In the genomic region with DNA sequence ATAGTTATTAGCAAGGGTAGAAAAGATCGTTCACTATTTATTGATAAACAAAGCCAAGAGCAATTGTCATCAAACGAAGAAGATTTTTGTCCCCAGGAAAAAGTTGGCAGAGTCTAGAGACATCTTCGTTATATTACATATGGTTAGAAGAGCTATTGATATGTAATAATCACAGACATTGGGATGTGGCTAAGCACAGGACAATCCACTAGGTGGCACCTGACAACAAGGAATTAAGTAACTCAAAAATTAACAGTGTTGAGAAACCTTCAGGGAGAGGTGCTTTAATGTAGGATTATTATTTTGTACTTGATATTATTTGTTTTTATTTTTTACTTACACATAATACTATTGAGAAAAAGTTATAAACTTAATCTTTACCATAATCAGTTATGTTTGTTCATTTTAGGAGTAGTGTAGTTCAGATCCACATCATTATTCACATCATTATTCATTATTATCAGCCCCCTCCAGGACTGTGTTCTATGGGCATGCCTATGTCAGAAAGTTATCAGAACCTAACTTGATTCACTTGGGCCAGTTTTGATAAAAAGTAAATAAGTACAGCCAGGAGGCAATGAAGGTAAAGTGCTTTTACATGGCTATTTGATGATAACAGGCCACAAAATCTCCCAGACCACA, we compare ENCODE assay signal across 9 mouse cellular contexts. TPM values are rescaled to one million over a fixed set of nuclear protein-coding genes. Genes with fewer than 3 reads are reported as not detected.
DNase-seq lines count a peak whose midpoint lies in the region; ATAC-seq and TF ChIP-seq lines count a peak whose summit lies in the region.
"Had no signal": no experiment of that assay in that cellular context is flagged by ENCODE, and none has a peak within 500 bp of the region (broad histone marks: within the 10 kb centered on the region; RNA-seq: fewer than 3 reads in every experiment).

No protein-coding gene starts in this region.

- ATAC-seq in heart, postnatal 0 days (ENCODE audit: insufficient read depth, low read depth) = no peak
- no peak for ATAC-seq in heart, embryonic 11.5 days (replicated peaks; ENCODE audit: insufficient number of reproducible peaks, low FRiP score, low TSS enrichment)

- no peak for TF ChIP-seq EP300 in heart, postnatal 0 days (IDR thresholded peaks at IDR 0.05; ENCODE audit: low read depth)

- H3K4me1 ChIP-seq in heart, postnatal 0 days (ENCODE audit: control insufficient read depth, insufficient read depth) = no peaks in the 10 kb centered on the region
- no peaks in the 10 kb centered on the region for H3K4me1 ChIP-seq in heart, embryonic 11.5 days (ENCODE audit: control insufficient read depth, insufficient read depth, low read length)
- H3K4me1 ChIP-seq: limb, embryonic 12.5 days had no signal

- no peak overlapping the region for H3K9ac ChIP-seq in heart, postnatal 0 days (replicated peaks; ENCODE audit: low read depth, low read length)
- no peak overlapping the region for H3K9ac ChIP-seq in heart, embryonic 11.5 days (ENCODE audit: low read depth, low read length)
- H3K9ac ChIP-seq: limb, embryonic 12.5 days had no signal

- no peak overlapping the region for H3K4me2 ChIP-seq in heart, postnatal 0 days (ENCODE audit: low read depth, low read length)
- H3K4me2 ChIP-seq in heart, embryonic 11.5 days = no peak overlapping the region
- H3K4me2 ChIP-seq: limb, embryonic 12.5 days had no signal

- 30% methylated on average over 3 of the region's 3 CpGs for WGBS in heart, postnatal 0 days
- WGBS in heart, embryonic 11.5 days (ENCODE audit: insufficient replicate concordance) = 46% methylated on average over 3 of the region's 3 CpGs

- peak; percentile 58 for TF ChIP-seq CTCF in heart, postnatal 0 days (IDR thresholded peaks at IDR 0.05; ENCODE audit: low read depth)

- peak; percentile 49 for DNase-seq in heart, postnatal 0 days (ENCODE audit: low spot score)
- DNase-seq in 3T3-L1 (ENCODE audit: low read depth, low spot score) = peak; percentile 80
- peak; percentile 68 for DNase-seq in brain, adult 2 months (ENCODE audit: low read depth, low spot score)
- DNase-seq in layer of hippocampus, adult 9-10 months (ENCODE audit: low spot score) = peak; percentile 57
- peak; percentile 29 for DNase-seq in telencephalon, adult 2 months (ENCODE audit: low read depth, low spot score)
- no peak for DNase-seq in testis, postnatal 14 days (ENCODE audit: low spot score)
- no peak for DNase-seq in ovary, adult 18-20 months (ENCODE audit: low spot score)

- H3K27ac ChIP-seq in heart, postnatal 0 days (ENCODE audit: low read depth) = no peak overlapping the region
- no peak overlapping the region for H3K27ac ChIP-seq in heart, embryonic 11.5 days (ENCODE audit: low read depth, low read length)
- H3K27ac ChIP-seq: limb, embryonic 12.5 days had no signal

- no peaks in the 10 kb centered on the region for H3K27me3 ChIP-seq in heart, postnatal 0 days (ENCODE audit: control insufficient read depth, insufficient read depth, low read length)
- H3K27me3 ChIP-seq in heart, embryonic 11.5 days (ENCODE audit: control insufficient read depth, insufficient read depth, low read length) = no peaks in the 10 kb centered on the region
- H3K27me3 ChIP-seq: limb, embryonic 12.5 days had no signal

- H3K9me3 ChIP-seq in heart, postnatal 0 days (replicated peaks; ENCODE audit: control insufficient read depth, low read length) = no peaks in the 10 kb centered on the region
- H3K9me3 ChIP-seq in heart, embryonic 11.5 days (replicated peaks; ENCODE audit: control insufficient read depth, low read length) = no peaks in the 10 kb centered on the region
- H3K9me3 ChIP-seq: limb, embryonic 12.5 days had no signal

- H3K36me3 ChIP-seq in heart, postnatal 0 days (replicated peaks; ENCODE audit: control insufficient read depth, insufficient read depth, low read length) = no peaks in the 10 kb centered on the region
- no peaks in the 10 kb centered on the region for H3K36me3 ChIP-seq in heart, embryonic 11.5 days (ENCODE audit: control insufficient read depth, insufficient read depth, low read length)
- H3K36me3 ChIP-seq: limb, embryonic 12.5 days had no signal

- no peak overlapping the region for H3K4me3 ChIP-seq in heart, postnatal 0 days (ENCODE audit: low read depth, low read length)
- no peak overlapping the region for H3K4me3 ChIP-seq in heart, embryonic 11.5 days (ENCODE audit: low read depth, low read length)
- H3K4me3 ChIP-seq: limb, embryonic 12.5 days had no signal

RNA-seq across cellular contexts. Expression of gene Scn1a, which starts 32.7 kb away (rescaled TPM):
- total RNA-seq in heart, postnatal 0 days (2014; rRNA removed; ENCODE audit: low replicate concordance) = 0.04 TPM in 1 of 2 replicates, not detected in the other
- polyA plus RNA-seq in heart, postnatal 0 days (2015; fragmentation: Nextera tagmentation; extraction: Ambion mirVana) = 0.03 and 0.04 TPM in 2 replicates
- polyA plus RNA-seq in heart, embryonic 11.5 days (2014; fragmentation: Nextera tagmentation; extraction: Ambion mirVana) = 0.10 and 0.18 TPM in 2 replicates

Comparison
In these comparisons a context has a peak if more than half of its experiments do, and no peak if none do; other contexts are left out.
1. DNase-seq: peak in heart, postnatal 0 days (single experiment), 3T3-L1 (single experiment), brain, adult 2 months (single experiment), layer of hippocampus, adult 9-10 months (single experiment) and telencephalon, adult 2 months (single experiment); none in testis, postnatal 14 days (single experiment) and ovary, adult 18-20 months (single experiment).